Mouse (Mus musculus) heart, postnatal 4 days (tissue): ENCODE data around the gene Csnk2b. TPM values are rescaled to one million over a fixed set of nuclear protein-coding genes. Genes with fewer than 3 reads are reported as not detected.
A peak's percentile ranks its signal among the peaks of the same experiment; 100 is the strongest.

Experiments used
- DNase-seq: peaks from one replicate; pipeline ENCODE4 v3.0.0; 2021
- total RNA-seq, 2 experiments: library from RNA; stranded (reverse); gene quantifications; 2 replicates each; pipeline ENCODE4 v1.2.3; 2021

Csnk2b gene
- total RNA-seq, 2 experiments from 2014 or later: 189 to 196 TPM

- DNase-seq: no peak
These were observed 1.1 kb downstream of the Csnk2b start for GRCm38 (mm10) chr17:35120745-35121142.

GRCm38 (mm10) chr17:35115046-35116019, 6.5 kb downstream of the Csnk2b start, which contains the start of gene Ly6g5b:
Gene Ly6g5b, minus strand, starts transcription at chr17:35115428.
- DNase-seq: peak; percentile 43

GRCm38 (mm10) chr17:35111774-35112173, 10.1 kb downstream of the Csnk2b start:
- DNase-seq: no peak

DNA sequence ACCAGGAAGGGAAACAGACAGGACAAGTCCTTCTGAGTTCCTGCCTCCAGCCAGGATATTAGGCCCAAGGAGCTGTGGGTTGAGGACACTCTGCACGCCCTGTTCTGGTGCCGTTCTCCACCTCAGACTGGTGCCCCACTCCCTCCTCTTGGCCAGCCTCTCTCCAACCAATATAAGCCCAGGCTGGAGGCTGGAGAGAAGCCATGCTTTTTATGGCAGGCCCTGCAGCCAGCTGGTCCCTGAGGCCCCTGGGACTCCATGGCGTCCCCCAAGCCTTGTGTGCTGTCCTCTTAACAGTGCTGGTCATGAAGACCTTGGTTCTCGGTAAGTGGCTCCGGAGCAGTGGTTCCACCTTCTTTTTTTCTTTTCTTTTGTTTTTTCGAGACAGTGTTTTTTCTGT, 13.8 kb downstream of the Csnk2b start, which contains the start of gene Ly6g5c:
Gene Ly6g5c, plus strand, starts transcription at position 183 of the 400 bp plus-strand sequence.
- no peak for DNase-seq

DNA sequence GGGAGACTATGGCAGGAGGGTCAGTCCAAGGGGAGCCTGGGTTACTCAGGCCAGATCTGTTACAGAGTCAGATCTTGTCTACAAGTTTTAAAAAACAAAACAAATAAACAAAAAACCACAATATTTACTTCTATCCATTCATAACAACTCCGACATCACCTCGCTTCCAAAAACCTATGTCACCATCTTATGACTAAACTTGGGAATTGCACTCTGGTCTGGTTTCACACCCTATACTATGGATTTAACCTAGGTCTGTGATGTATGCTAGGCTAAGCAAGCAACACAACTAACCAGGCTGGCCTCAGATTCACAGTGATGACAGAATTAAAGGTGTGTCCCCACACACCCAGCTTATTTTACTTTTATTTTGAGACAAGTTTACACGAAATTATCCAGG, 15.3 kb downstream of the Csnk2b start:
- DNase-seq: no peak

GRCm38 (mm10) chr17:35105740-35106389, 16.0 kb downstream of the Csnk2b start:
- DNase-seq: peak; percentile 49

DNA sequence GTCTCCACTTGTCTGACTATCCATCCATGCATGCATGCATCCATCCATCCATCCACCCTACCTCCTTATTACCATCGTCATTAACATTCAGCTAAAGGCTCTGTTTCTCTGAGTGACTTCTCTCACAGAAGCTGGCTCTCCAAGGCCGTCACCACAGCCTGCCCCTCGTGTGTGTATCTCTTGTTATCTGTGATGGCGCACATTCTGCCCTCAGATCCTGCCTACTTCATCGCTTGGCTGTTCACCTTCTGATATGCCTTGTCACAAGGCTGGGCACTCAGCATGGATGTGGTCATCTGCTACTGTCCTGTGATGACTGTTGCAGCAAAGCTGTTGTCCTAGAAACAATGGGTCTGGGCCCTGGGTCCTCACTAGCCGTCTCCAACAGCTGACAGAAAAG, 17.1 kb downstream of the Csnk2b start:
- no peak for DNase-seq

GRCm38 (mm10) chr17:35104079-35104478, 17.8 kb downstream of the Csnk2b start:
- DNase-seq: no peak

- DNase-seq: no peak
These were observed 18.6 kb downstream of the Csnk2b start for GRCm38 (mm10) chr17:35103221-35103690.

- no peak for DNase-seq
These were observed 19.6 kb downstream of the Csnk2b start for GRCm38 (mm10) chr17:35102299-35102698.

GRCm38 (mm10) chr17:35101161-35101560, 20.7 kb downstream of the Csnk2b start:
- DNase-seq: no peak

GRCm38 (mm10) chr17:35100196-35100765, 21.6 kb downstream of the Csnk2b start:
- DNase-seq: no peak

GRCm38 (mm10) chr17:35097164-35097655, 24.6 kb downstream of the Csnk2b start:
- DNase-seq: peak; percentile 58

GRCm38 (mm10) chr17:35096597-35096996, 25.3 kb downstream of the Csnk2b start:
- no peak for DNase-seq

- DNase-seq: no peak
These were observed 27.1 kb downstream of the Csnk2b start for GRCm38 (mm10) chr17:35094475-35095365.

DNA sequence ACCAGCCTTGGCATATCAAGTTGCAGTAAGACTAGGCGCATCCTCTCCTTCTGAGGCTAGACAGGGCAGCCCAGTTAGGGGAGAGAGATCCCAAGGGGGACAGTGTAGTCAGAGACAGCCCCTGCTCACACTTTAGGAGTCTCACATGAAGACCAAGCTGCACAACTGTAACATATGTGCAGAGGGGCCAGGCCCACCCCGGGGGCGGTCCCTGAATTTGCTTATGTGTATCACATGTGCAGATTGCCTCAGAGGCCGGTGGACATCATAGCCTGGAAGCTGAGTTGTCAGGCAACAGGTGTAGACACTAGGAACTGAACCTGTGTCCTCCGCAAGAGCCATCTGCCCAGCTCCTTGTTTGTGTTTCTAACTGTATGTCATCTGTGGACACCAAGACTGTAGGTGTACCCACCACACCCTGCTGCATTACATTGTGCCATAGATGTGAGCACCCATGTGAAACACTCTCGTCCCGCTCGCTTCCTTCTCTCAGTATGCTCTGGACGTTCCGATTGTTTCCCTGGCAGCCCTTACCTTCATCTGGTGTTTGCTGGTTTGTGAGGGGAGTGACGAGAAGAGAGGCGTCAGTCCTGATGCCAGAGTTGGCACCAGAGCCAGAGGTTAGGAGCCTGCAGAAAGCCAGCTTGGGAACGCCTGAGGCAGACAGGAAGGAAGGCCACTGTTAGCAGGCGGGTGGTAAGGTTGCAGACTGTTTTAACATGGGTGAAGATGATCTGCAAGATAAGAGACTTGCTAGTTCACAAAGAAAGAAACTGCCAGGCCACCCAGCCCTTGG, 29.3 kb downstream of the Csnk2b start:
- DNase-seq: no peak

DNA sequence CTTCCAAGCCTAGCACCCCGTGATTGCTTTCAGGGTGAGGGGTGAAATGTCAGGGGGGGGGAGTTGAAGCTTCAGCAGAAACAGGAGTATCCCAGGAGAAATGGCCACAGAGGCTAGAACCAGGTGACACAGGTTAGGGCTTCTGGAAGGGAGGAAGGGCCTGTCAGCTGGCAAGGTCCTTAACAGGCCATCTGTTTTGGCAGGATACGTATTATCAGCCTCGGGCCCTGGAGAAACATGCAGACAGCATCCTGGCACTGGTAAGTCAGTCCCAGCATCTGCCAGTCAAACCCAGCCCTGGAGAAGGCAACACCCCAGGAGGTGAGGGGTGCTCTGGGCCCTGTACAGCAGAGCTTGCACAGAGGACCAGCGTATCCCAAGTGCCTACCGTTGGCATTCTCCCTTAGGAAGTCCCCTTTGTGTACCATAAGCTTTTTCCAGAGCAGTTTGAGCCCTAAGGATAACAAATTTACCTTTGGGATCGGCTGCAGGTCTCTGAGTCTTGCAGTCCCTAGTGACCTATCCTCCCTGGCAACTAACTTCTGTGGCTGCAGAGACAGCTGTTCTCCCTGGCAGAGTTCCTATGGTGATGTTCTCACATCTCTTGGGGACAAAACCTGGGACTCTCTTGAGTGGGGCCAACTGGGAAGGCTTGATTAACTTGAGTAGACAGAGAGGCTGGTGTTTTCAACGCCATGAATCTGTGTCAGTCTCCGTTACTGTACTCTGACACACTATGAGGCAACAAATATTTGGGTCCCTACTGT, 31.5 kb downstream of the Csnk2b start:
- DNase-seq: no peak

GRCm38 (mm10) chr17:35088825-35089644, 32.8 kb downstream of the Csnk2b start, which contains the start of gene Abhd16a:
Gene Abhd16a, plus strand, starts transcription at chr17:35089263.
- DNase-seq: peak; percentile 95

DNA sequence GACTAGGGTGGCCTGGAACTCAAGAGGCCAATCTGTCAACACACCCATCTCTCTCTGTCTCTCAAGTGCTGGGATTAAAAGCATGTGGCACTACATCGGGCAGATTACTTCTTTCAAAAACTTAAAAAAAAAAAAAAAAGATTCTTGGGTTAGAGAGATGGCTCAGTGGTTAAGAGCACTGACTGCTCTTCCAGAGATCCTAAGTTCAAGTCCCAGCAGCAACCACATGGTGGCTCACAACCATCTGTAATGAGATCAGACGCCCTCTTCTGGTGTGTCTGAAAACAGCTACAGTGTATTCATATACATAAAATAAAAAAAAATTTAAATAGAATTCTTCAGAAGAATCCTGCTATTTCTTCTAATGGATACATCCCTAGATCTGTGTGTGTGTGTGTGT, 33.7 kb downstream of the Csnk2b start:
- no peak for DNase-seq
